Mouse (Mus musculus) adrenal gland, postnatal 10 days (tissue): Measurements from ENCODE around the gene Flii. TPM values are rescaled to one million over a fixed set of nuclear protein-coding genes. Genes with fewer than 3 reads are reported as not detected.

Source experiments
- DNase-seq: peaks from one replicate; pipeline ENCODE4 v3.0.0; 2021; ENCODE audit warnings: mixed read lengths
- long read RNA-seq, 2 experiments: library from polyadenylated mRNA; stranded (forward); transcript quantifications; one replicate each; pipeline ENCODE4 v2.0.0; 2021
- total RNA-seq, 2 experiments: library from RNA; stranded (reverse); gene quantifications; 2 replicates each; pipeline ENCODE4 v1.2.3; 2021

The Flii gene
- 100 to 1,000 TPM; 105 to 118 TPM for total RNA-seq
- long read RNA-seq, experiment 1, full-length matches to known transcripts = 37 of 86 reads
- long read RNA-seq, experiment 1, partial matches to known transcripts = 22 of 86 reads
- long read RNA-seq, experiment 1, other reads (novel, unspliced or antisense) = 27 of 86 reads
- long read RNA-seq, experiment 2, full-length matches to known transcripts = 43 of 61 reads
- long read RNA-seq, experiment 2, partial matches to known transcripts = 9 of 61 reads
- long read RNA-seq, experiment 2, other reads (novel, unspliced or antisense) = 9 of 61 reads

GRCm38 (mm10) chr11:60726601-60727391, at the start of gene Flii:
Gene Flii, minus strand, starts transcription at chr11:60727263.
- DNase-seq = peak; percentile 93

DNA sequence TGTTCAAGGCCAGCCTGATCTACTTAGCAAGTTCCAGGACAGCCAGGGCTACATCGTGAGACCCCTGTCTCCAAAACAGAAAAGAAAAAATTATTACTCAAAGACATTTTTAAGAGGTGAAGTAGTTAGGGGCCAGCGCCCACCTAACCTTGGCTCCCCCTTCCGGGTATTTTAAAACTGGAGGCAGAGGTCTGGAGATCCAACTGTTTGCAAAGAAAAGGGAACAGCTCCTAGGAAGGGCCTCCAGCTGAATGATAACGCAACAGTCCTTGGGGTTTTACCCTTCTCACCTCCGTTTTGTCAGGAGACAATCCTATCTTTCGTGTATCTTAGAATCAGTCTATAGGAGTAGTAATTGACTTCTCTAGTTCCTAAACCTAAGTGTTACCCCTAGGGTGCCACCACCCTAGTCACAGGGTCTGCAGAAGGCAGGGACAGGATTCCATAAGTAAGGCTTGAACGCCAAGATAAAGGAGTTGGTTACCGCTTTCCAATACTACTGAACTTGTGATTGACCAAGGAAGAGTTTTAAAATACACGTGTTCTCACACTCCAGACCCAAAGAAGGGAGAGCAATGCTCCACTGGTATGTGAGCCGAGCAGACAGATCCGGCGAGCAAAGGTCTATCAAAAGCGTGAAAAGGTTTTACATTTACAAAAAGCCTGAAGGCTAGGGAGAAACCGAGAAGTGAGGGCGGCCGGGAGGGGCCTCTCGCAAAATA, 49.2 kb upstream of the Flii start:
- no peak for DNase-seq

- DNase-seq = no peak
Observed at GRCm38 (mm10) chr11:60775578-60775977, 48.5 kb upstream of the Flii start.

DNA sequence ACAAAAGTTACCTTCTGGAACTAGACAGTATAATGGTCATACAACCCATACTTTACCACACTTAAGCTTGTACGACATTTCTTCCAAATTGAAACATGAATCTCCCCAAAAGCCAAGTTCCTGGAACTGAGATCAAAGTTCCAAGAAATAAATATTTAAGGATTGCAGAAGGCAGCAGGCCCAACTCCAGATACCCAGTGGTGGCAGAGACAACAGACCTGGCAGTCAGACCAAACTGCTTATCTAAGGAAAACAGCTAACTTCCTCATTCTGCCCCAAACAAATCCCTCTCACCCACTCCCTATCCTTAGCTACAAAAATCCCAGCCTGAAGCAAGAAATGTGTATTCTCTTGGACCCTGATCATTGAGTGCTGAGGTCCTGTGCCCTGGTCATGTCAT, 47.8 kb upstream of the Flii start:
- no peak for DNase-seq

DNA sequence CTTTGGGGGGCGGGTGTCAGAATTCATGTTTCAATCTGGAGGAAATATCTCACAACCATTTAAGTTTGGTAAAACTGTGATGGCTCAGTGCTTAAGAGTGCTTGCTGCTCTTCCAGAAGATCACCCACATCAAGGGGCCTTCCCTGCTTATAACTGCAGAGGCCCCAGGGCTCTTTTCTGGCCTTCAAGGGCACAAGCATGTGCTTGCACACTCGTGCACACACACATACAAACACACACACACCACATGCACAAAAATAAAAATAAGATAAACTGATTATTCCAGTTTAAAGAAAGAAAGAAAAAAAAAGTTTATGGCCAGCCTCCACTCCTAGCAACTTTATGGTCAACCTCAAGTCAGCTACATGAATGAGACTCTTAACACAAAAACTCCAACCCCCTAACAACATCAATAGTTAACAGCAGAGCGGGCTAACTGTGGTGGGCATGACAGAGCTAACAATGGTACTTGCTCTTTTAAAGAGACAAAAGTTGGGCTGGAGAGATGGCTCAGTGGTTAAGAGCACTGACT, 47.2 kb upstream of the Flii start:
- no peak for DNase-seq

- no peak for DNase-seq
Observed at GRCm38 (mm10) chr11:60772161-60772560, 45.1 kb upstream of the Flii start.

DNA sequence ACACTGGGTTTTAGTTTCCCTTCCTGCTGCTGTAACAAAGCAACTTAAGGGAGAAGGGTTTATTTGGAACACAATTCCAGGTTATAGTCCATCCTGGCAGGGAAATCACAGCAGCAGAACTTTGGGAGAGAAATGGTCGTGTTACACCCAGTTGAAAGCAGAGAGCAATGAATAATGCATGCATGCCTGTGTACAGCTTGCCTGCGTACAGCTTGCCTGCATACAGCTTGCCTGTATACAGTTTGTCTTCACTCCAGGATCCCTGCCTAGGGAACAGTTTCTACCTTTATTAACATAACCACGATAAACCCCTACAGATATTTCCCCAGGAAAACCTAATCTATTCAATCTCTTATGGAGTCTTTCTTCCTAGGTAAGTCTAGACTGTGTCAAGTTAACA, 43.7 kb upstream of the Flii start:
- no peak for DNase-seq

DNA sequence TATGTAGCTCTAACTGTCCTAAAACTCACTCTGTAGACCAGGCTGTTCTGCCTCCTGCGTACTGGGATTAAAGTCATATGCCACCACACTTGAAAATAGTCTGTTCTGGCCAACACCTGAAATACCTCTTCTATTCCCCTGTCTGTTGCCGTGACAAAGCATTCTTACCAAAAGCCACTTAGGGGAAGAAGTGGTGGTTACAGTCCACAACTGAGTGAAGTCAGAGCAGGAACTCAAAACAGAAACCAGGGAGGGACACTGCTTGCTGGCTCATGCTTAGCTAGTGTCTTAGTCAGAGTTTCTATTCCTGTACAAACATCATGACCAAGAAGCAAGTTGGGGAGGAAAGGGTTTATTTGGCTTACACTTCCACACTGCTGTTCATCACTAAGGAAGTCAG, 42.3 kb upstream of the Flii start:
- no peak for DNase-seq

- no peak for DNase-seq
Observed at GRCm38 (mm10) chr11:60766969-60767368, 39.9 kb upstream of the Flii start.

DNA sequence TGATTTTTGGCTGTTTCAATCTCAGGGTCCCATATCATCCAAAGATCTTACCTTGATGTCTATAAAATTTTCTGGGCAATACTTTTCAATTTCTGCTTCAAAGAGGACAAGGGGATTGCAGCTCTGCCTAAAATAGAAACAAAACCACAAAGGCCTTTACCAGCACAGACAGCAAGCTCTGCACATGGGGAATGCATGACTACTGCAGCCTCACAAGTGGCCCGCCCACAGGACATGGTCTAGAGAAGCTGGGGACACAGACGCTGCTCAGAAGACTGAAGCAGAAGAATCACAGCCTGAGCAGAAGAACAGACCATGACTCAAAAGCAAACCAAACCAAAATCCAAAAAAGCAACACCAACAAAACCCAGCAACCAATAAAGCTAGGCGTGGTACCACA, 34.6 kb upstream of the Flii start:
- DNase-seq = no peak

- no peak for DNase-seq
Observed at GRCm38 (mm10) chr11:60755570-60755969, 28.5 kb upstream of the Flii start.

DNA sequence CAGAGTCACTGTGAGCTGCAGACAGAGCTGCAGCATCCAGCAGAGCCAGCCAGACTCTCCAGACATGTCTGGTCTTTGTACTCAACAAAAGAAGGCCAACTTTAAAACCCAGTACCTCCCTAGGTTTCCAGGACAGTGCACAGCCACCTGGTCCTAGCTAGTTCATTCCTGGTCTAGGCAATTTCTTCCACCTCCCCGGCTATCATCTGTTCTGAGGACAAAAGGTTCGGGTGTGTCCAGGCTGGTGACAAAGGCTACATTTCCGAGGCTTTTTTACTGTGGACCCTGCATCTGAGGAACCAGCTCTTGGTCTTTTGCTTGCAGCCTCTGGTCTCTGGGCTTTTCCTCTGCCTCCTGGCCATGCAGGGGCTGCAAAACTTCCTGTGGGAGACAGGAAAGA, 13.3 kb upstream of the Flii start:
- DNase-seq = no peak

- DNase-seq = no peak
Observed at GRCm38 (mm10) chr11:60737450-60737849, 10.4 kb upstream of the Flii start.

DNA sequence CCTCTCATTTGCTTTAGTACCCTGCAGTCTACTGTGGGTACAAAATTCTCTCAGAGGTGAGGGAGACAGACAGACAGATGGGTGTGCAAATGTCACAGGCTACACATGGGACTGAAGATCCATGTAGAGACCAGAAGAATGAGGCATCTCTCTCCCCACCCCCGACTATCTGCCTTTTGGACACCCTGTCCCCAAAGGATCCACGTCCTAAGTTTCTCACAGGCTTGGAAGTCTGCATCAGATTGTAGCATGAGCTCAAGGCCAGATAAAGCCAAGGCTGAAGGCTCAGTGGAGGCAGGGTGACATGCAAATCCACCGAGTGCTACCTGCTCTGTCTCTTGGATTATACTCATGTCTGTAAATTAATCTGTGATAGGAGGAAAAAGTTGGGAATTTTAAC, 9.4 kb upstream of the Flii start:
- no peak for DNase-seq

- DNase-seq = no peak
Observed at GRCm38 (mm10) chr11:60735191-60735590, 8.1 kb upstream of the Flii start.

- DNase-seq = no peak
Observed at GRCm38 (mm10) chr11:60734206-60734605, 7.1 kb upstream of the Flii start.

DNA sequence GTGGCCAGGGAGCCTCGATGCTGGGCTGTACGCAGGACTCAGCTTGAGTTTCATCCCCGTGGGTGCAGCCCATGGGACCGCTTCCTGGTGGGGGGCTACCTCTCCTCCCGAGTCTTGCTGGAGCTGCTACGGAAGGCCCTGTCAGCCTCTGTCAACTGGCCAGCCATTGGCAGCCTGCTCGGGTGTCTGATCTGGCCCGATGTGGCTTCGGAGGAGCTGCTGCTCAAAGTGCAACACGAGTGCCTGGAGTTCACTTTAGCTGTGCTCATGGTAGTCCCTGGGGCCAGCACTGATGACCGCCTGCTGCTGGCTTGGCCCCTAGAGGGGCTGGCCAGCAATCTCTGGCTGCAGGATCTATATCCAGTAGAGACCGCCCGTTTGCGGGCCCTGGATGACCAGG, 4.2 kb upstream of the Flii start:
- peak; percentile 37 for DNase-seq

GRCm38 (mm10) chr11:60730169-60730568, 3.1 kb upstream of the Flii start:
- no peak for DNase-seq

DNA sequence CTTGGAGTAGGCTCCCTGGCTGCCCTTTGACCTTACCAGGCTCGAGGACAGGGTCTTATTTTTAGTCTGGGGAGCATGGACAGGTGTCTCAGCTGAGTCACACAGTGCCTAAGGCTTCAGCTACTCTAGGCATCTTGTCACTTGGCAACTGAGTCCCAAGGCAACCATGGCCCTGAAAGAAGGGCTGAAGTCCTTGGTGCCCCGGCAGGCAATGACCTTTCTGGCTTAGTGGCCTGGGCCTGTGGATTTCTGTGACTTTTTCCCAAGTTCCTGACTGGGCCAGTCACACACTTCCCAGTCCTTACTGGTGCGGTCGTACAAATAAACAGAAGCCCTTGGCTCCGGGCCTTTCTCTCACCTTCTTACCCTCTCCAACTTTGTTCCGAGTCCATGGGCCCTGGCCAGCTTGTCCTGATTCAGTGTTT, 2.2 kb upstream of the Flii start:
- peak; percentile 71 for DNase-seq

DNA sequence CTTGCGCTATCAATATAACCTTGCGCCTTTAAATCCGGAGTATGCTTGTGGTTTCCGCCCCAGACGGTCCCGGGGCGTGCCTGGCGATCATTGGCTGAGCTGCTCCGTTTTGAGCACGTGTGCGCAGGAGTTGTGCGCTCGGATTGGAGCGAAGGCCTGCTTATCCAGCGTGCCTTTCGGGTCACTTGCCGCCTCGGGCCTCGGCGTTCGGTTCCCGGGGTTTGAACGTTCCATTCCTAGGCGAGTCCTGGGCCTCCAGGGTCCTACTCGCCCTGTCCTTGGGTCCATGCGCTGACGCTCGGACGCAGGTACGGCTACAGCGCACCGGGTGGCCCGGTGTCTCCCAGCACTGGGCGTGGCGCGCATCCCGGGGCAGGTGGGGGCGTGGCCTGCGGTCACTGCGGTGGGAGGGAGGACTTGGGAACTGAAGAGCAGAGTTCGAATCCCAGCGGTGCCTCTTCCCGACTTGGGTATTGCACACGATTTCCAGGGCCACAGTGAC, 1.2 kb upstream of the Flii start, which contains the start of gene Mief2:
Mief2 (plus strand) TSS at position 139 of the 502 bp plus-strand sequence.
- peak; percentile 95 for DNase-seq

DNA sequence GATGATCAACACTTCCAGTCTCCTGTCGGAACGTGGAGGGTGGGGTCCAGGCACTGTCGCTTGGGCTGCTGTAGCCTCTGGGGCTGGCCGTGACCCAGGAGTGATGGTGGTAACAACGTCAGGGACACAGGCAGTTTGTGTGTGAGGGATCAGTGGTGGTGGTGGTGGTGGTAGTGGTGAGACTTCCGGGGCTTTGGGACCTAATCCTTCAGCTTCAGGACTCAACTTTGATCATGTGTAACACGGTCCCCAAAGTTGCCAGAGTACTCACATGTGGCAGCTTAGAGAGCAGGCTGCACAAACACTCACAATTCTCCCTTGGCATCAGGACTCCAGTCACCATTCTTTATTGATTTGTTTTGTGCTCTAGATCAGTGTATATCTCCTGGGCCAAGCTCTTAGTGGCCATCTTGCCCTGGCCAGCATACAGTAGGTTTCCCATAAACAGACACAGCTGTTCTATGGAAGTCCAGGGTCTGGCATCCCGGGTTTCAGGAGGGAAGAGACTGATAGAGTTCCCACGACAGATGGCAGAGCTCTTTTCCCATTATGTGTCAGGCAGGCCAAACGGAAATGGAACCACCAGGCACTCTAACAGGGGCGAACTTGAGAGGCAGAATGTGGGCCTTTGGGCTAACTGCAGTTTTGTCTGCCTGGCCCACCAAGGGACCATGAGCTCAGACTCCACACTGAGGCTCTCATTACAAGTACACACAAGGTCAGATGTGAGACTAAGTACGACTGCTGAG, 503 bp upstream of the Flii start:
- DNase-seq = peak; percentile 43

- DNase-seq = no peak
Observed at GRCm38 (mm10) chr11:60719263-60719662, 7.8 kb downstream of the Flii start.
